Mouse (Mus musculus) embryonic facial prominence, embryonic 14.5 days (tissue): Measurements from ENCODE around the gene Nell2. TPM values are rescaled to one million over a fixed set of nuclear protein-coding genes. Genes with fewer than 3 reads are reported as not detected.

Experiments
- ATAC-seq: fragments of 200-750 bp; cut with Nextera tagmentation; 2 replicates; pipeline ENCODE4 v1.8.0; 2017; ENCODE audit warnings: low read depth, moderate number of reproducible peaks, moderate TSS enrichment
- DNase-seq: peaks from one replicate; pipeline ENCODE4 v3.0.0-alpha.2; 2015; ENCODE audit warnings: low spot score
- H3K27ac ChIP-seq: fragments of 300-500 bp; sonication (generic); replicated peaks from 2 replicates; pipeline ENCODE4 v1.5.1; 2014; ENCODE audit warnings: low read depth, mild to moderate bottlenecking, low read length, moderate library complexity
- H3K27me3 ChIP-seq: fragments of 300-500 bp; sonication (generic); replicated peaks from 2 replicates; pipeline ENCODE4 v1.6.1; 2014; ENCODE audit warnings: low read length; ENCODE audit not compliant: control insufficient read depth, insufficient read depth
- H3K36me3 ChIP-seq: fragments of 300-500 bp; sonication (generic); 2 replicates; pipeline ENCODE4 v1.6.1; 2014; ENCODE audit warnings: low read length, mixed read lengths; ENCODE audit not compliant: control insufficient read depth, insufficient read depth
- H3K4me1 ChIP-seq: fragments of 300-500 bp; sonication (generic); 2 replicates; pipeline ENCODE4 v1.6.1; 2014; ENCODE audit warnings: antibody characterized with exemption, low read length; ENCODE audit not compliant: control insufficient read depth, insufficient read depth
- H3K4me2 ChIP-seq: fragments of 300-500 bp; sonication (generic); 2 replicates; pipeline ENCODE4 v1.6.1; 2014; ENCODE audit warnings: low read depth, mild to moderate bottlenecking, low read length, moderate library complexity, mixed read lengths
- H3K4me3 ChIP-seq: fragments of 300-500 bp; sonication (generic); 2 replicates; pipeline ENCODE4 v1.5.1; 2014; ENCODE audit warnings: low read depth, mild to moderate bottlenecking, low read length
- H3K9ac ChIP-seq: fragments of 300-500 bp; sonication (generic); 2 replicates; pipeline ENCODE4 v1.6.1; 2014; ENCODE audit warnings: low read depth, mild to moderate bottlenecking, low read length, moderate library complexity, mixed read lengths
- H3K9me3 ChIP-seq: fragments of 300-500 bp; sonication (generic); 2 replicates; pipeline ENCODE4 v1.6.1; 2016; ENCODE audit warnings: low read length; ENCODE audit not compliant: control insufficient read depth
- WGBS: fragments of 180-500 bp; shearing (Covaris S2); extraction: QIAGEN DNeasy Blood & Tissue Kit; methylation state at CpG from one replicate; pipeline ENCODE4 v1.1.7; 2014; 5-methylcytosine and 5-hydroxymethylcytosine counted together
- polyA plus RNA-seq: library from polyadenylated mRNA; unstranded; fragments of >200 nt; fragmentation: Nextera tagmentation; extraction: Ambion mirVana; gene quantifications from 2 replicates; pipeline ENCODE4 v1.2.1, GENCODE M21; 2014

The Nell2 gene
- polyA plus RNA-seq, 1 experiment from 2014 or later: 15.1 TPM

DNA sequence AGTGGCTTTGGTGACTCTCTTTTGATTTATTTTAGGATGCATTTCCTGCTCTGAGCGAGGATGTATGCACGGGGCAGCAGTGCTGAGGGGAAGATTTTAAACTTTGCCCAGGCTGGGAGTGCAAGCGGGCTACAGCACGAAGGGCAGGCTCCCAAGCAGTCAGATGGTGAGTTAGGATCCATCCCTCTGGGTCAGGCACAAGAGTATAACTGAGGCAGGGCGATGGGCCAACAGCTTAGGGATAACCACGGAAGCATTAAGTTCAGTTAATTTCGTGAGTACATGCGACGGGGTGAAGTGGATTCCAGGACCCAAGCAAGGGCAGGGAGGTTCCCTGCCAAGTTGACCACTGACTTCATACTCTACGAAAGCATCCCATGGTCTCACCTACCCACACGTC, 83.8 kb downstream of the Nell2 start:
- Histone ChIP-seq H3K4me1 (no peaks in the 10 kb centered on the region), H3K9me3 (no peaks in the 10 kb centered on the region), H3K9ac (no peak overlapping the region), H3K27me3 (no peaks in the 10 kb centered on the region), H3K4me3 (no peak overlapping the region), H3K36me3 (no peaks in the 10 kb centered on the region), H3K4me2 (no peak overlapping the region), H3K27ac (no peak overlapping the region)
- WGBS: 76% methylated on average over 11 of the region's 11 CpGs
- no peak for ATAC-seq
- DNase-seq: no peak

DNA sequence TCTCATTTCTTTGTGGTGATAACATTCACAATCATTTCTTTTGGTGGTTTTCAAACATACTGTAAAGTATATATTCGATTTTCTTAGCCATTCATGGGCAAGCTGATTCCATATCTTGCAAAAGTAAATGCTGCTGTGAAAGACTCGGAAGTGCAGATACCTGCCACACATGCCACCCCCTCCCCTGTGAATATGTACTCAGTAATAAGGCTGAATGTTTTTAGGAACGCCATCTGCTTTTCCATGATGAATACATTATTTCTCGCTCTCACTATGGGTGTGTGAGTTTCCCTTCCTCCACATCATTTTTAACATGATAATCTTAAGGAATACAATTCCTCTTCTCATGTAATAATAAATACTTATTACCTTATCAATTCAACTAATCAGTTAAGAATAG, 90.6 kb downstream of the Nell2 start:
- 89% methylated on average over 4 of the region's 4 CpGs for WGBS
- no peak overlapping the region for H3K4me3 ChIP-seq
- H3K4me2 ChIP-seq: no peak overlapping the region
- no peaks in the 10 kb centered on the region for H3K4me1 ChIP-seq
- H3K27me3 ChIP-seq: no peaks in the 10 kb centered on the region
- no peak overlapping the region for H3K9ac ChIP-seq
- no peak for ATAC-seq
- H3K27ac ChIP-seq: no peak overlapping the region
- DNase-seq: no peak
- no peaks in the 10 kb centered on the region for H3K36me3 ChIP-seq
- no peaks in the 10 kb centered on the region for H3K9me3 ChIP-seq

DNA sequence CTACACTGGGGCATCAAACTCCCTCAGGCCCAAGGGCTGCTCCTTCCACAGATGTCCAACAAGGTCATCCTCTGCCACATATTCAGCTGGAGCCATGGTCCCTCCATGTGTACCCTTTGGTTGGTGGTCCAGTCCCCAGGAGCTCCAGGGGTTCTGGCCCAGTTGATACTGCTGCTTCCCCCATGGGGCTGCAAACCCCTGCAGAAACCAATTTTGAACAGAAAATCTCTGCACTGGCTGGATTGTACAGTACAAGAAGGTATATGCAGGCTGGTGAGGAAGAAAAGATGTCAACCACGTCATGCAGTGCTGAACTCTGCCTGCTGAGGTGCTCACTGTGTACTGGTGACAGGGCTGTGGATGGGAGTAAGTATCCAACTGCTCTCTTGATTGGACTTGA, 92.1 kb downstream of the Nell2 start:
- Histone ChIP-seq H3K9me3 (no peaks in the 10 kb centered on the region), H3K4me2 (no peak overlapping the region), H3K4me1 (no peaks in the 10 kb centered on the region), H3K9ac (no peak overlapping the region), H3K27ac (no peak overlapping the region), H3K4me3 (no peak overlapping the region), H3K27me3 (no peaks in the 10 kb centered on the region), H3K36me3 (no peaks in the 10 kb centered on the region)
- ATAC-seq (no peak), DNase-seq (no peak)
- WGBS: 87% methylated on average over 1 of the region's 1 CpGs

DNA sequence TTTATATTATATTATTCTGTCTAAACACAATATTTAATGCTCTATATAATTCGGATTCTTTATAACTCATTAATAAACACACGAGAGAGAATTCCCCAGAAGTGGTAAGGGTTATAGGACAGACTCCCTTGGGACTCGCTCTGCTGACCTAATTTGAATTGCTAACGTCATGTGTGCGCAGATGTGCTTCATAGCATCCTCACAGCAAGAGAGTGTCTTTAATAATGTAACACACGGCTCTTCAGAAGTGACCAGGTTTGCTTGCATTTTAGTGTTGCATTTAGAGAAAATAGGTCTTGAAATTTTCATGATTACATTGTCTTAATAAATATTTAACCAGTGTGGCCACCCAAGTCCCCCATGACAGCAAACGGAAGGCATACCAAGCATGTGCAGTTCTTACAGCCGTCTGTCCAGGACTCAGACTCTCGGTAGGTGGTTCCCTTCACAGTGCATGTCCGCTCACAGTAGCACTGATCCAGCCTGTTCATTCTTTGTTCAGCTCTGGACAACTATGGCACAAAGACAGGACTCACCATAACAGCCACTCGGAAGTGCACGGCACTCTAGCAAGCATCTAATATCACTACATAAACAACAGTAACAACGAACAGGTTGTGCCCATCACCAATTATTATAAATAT, 97.1 kb downstream of the Nell2 start:
- WGBS: 67% methylated on average over 13 of the region's 13 CpGs
- H3K36me3 ChIP-seq: no peaks in the 10 kb centered on the region
- no peaks in the 10 kb centered on the region for H3K4me1 ChIP-seq
- H3K4me3 ChIP-seq: no peak overlapping the region
- H3K4me2 ChIP-seq: no peak overlapping the region
- no peak overlapping the region for H3K9ac ChIP-seq
- no peak for ATAC-seq
- no peaks in the 10 kb centered on the region for H3K27me3 ChIP-seq
- peak; percentile 16 for DNase-seq
- no peaks in the 10 kb centered on the region for H3K9me3 ChIP-seq
- no peak overlapping the region for H3K27ac ChIP-seq

GRCm38 (mm10) chr15:95430000-95430399, 98.4 kb downstream of the Nell2 start:
- H3K9me3 ChIP-seq: no peaks in the 10 kb centered on the region
- WGBS: 93% methylated on average over 8 of the region's 8 CpGs
- no peaks in the 10 kb centered on the region for H3K27me3 ChIP-seq
- no peaks in the 10 kb centered on the region for H3K36me3 ChIP-seq
- ATAC-seq (no peak), DNase-seq (no peak)
- no peak overlapping the region for H3K9ac ChIP-seq
- no peak overlapping the region for H3K27ac ChIP-seq
- H3K4me3 ChIP-seq: no peak overlapping the region
- no peaks in the 10 kb centered on the region for H3K4me1 ChIP-seq
- H3K4me2 ChIP-seq: no peak overlapping the region

GRCm38 (mm10) chr15:95428003-95428663, 100.2 kb downstream of the Nell2 start:
- Histone ChIP-seq H3K4me1 (no peaks in the 10 kb centered on the region), H3K27ac (no peak overlapping the region), H3K9ac (no peak overlapping the region), H3K36me3 (no peaks in the 10 kb centered on the region), H3K4me2 (no peak overlapping the region), H3K9me3 (no peaks in the 10 kb centered on the region), H3K4me3 (no peak overlapping the region), H3K27me3 (no peaks in the 10 kb centered on the region)
- ATAC-seq: no peak
- WGBS: 59% methylated on average over 7 of the region's 7 CpGs
- peak; percentile 12 for DNase-seq

- H3K36me3 ChIP-seq: no peaks in the 10 kb centered on the region
- H3K4me2 ChIP-seq: no peak overlapping the region
- no peak for DNase-seq
- H3K4me1 ChIP-seq: no peaks in the 10 kb centered on the region
- H3K4me3 ChIP-seq: no peak overlapping the region
- 89% methylated on average over 7 of the region's 7 CpGs for WGBS
- H3K27ac ChIP-seq: no peak overlapping the region
- H3K27me3 ChIP-seq: no peaks in the 10 kb centered on the region
- H3K9ac ChIP-seq: no peak overlapping the region
- H3K9me3 ChIP-seq: no peaks in the 10 kb centered on the region
- no peak for ATAC-seq
These were observed 103.3 kb downstream of the Nell2 start for GRCm38 (mm10) chr15:95425085-95425484.

DNA sequence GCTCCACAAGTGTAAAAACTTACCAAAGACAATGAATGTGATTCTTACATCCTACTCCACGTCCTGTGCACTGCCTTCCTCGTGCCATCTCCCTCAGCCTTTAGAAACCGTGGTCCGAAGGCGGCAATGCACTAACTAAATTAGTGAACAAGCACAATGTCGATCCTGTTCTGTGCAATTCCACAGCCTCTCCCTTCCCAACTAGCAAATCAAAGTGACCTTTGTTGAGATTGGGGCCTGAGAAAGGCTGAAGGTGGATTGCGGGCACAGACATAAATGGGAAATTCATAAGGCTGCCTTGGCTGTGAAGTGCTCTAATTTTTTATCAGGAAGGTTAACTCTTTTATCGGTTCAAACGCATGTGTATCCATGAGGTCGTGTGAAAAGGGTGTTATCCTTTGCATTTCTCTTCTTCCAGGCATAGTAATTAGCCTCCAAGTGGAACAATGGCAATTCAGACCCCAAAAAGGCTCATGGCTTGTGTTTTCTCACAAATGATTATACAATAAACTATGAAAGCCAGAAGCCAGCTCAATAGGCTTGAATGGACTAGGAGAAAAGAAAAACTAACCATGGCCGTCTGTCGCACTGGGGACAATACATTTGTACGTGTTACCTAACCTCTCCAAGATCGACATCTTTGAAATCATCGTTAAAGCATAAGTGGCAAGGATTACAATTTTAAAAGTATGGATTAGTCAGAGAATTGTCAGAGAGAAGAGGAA, 106.0 kb downstream of the Nell2 start:
- ATAC-seq: no peak
- H3K9me3 ChIP-seq: no peaks in the 10 kb centered on the region
- no peak overlapping the region for H3K9ac ChIP-seq
- no peaks in the 10 kb centered on the region for H3K4me1 ChIP-seq
- no peak overlapping the region for H3K27ac ChIP-seq
- WGBS: 72% methylated on average over 15 of the region's 15 CpGs
- no peak overlapping the region for H3K4me2 ChIP-seq
- no peak overlapping the region for H3K4me3 ChIP-seq
- H3K36me3 ChIP-seq: no peaks in the 10 kb centered on the region
- peak; percentile 27 for DNase-seq
- H3K27me3 ChIP-seq: no peaks in the 10 kb centered on the region
